Mouse (Mus musculus) lung, embryonic 16.5 days (tissue): ENCODE measurements at regions not wholly inside any gene's neighbourhood (a gene's known extent, or its start where the extent isn't known, plus 50 kb on each side); places are given as distances from the start of the nearest gene placed in this dataset.
"Not testable (repeated sequence)": the region's sequence is repeated elsewhere in the genome, so short reads cannot be mapped to it uniquely, and the experiment has no call there.

Experiments used
- ATAC-seq: fragments of 200-750 bp; cut with Nextera tagmentation; 2 replicates; pipeline ENCODE4 v1.8.0; 2017; ENCODE audit warnings: low read depth, mild to moderate bottlenecking, moderate library complexity
- H3K27ac ChIP-seq: fragments of 300-500 bp; sonication (generic); 2 replicates; pipeline ENCODE4 v1.5.1; 2014; ENCODE audit warnings: mild to moderate bottlenecking, control low read depth, low read length
- H3K27me3 ChIP-seq: fragments of 300-500 bp; sonication (generic); 2 replicates; pipeline ENCODE4 v1.6.1; 2014; ENCODE audit warnings: low read depth, low read length, mixed read lengths; ENCODE audit not compliant: control insufficient read depth, insufficient read depth
- H3K36me3 ChIP-seq: fragments of 300-500 bp; sonication (generic); 2 replicates; pipeline ENCODE4 v1.6.1; 2014; ENCODE audit warnings: low read length; ENCODE audit not compliant: control insufficient read depth, insufficient read depth
- H3K4me1 ChIP-seq: fragments of 300-500 bp; sonication (generic); replicated peaks from 2 replicates; pipeline ENCODE4 v1.6.1; 2014; ENCODE audit warnings: low read length, mixed read lengths; ENCODE audit not compliant: control insufficient read depth, insufficient read depth
- H3K4me2 ChIP-seq: fragments of 300-500 bp; sonication (generic); 2 replicates; pipeline ENCODE4 v1.6.1; 2014; ENCODE audit warnings: low read depth, low read length, control low read depth
- H3K4me3 ChIP-seq: fragments of 300-500 bp; sonication (generic); 2 replicates; pipeline ENCODE4 v1.5.1; 2014; ENCODE audit warnings: mild to moderate bottlenecking, low read length, control low read depth
- H3K9ac ChIP-seq: fragments of 300-500 bp; sonication (generic); 2 replicates; pipeline ENCODE4 v1.6.1; 2014; ENCODE audit warnings: low read length, control low read depth
- H3K9me3 ChIP-seq: fragments of 300-500 bp; sonication (generic); 2 replicates; pipeline ENCODE4 v1.6.1; 2016; ENCODE audit warnings: low read length; ENCODE audit not compliant: control insufficient read depth
- WGBS: fragments of 180-500 bp; shearing (Covaris S2); extraction: QIAGEN DNeasy Blood & Tissue Kit; methylation state at CpG from one replicate; pipeline ENCODE4 v1.1.7; 2014; 5-methylcytosine and 5-hydroxymethylcytosine counted together

DNA sequence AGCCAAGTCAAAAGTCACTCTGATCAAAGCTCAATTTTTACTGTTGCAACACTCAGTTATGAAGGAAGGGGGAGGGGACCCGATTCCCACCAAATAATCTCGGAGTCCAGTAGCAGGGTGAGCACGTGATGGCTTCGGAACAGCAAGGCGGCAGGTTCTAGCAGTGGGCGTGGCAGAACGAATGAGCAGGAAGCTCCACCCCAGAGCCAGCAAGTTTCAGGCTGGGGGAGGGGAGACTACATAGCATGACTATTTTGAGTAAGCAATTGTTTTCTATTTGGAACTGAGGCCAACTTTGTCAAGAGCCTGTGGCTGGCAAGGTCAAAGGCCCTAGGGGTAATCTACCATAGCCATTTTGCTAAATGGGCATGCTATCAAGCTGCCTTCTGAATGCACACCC lies 183.0 kb downstream of the Srek1 start:
- not testable (repeated sequence) for H3K27ac ChIP-seq, H3K27me3 ChIP-seq, H3K9ac ChIP-seq, H3K36me3 ChIP-seq, ATAC-seq, H3K4me3 ChIP-seq, H3K4me2 ChIP-seq, H3K9me3 ChIP-seq, H3K4me1 ChIP-seq
- 62% methylated on average over 7 of the region's 7 CpGs for WGBS

DNA sequence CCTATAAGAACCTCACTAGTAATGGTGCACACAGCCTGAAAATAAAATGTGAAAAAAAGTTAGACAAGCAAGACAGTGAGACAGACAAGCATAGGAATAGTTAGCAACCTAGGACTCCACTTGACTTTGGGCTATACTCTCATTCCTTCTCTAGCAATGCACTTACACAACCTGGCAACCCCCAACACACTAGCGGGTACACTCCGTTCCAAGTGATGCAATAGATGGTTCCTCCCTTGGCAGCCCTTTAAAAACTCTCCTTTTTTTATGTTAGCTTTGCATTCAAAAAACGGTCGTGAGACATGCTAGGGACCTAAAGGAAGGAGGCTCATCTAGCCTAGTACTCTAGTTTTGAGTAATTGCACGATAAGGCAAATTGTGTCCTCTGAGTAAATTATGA lies 184.8 kb downstream of the Srek1 start:
- no peak overlapping the region for H3K9ac ChIP-seq
- ATAC-seq = no peak
- no peak overlapping the region for H3K4me2 ChIP-seq
- H3K36me3 ChIP-seq = no peaks in the 10 kb centered on the region
- 82% methylated on average over 5 of the region's 5 CpGs for WGBS
- H3K27me3 ChIP-seq = no peaks in the 10 kb centered on the region
- H3K4me3 ChIP-seq = no peak overlapping the region
- H3K27ac ChIP-seq = no peak overlapping the region
- no peaks in the 10 kb centered on the region for H3K4me1 ChIP-seq
- no peaks in the 10 kb centered on the region for H3K9me3 ChIP-seq

DNA sequence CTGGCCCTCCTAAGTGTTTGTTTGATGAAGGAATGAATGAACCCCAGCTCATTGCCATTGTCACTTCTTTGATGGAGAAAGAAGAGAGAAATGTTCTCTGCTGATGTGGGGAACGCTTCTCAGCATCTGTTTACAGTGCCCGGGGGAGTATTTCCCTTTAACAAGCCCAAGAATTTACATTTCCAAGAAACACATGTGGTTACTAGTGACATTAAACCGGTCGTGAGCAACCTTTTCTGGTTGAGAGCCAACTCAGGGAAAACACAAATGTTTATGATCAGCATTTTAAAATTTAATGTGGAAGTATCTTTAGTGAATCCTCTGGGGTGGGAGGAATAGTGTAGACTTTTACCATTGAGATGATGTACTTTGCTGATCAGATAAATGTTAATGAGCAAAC lies 197.6 kb downstream of the Srek1 start:
- H3K27ac ChIP-seq = no peak overlapping the region
- no peak for ATAC-seq
- WGBS = 41% methylated on average over 4 of the region's 4 CpGs
- no peak overlapping the region for H3K4me3 ChIP-seq
- no peaks in the 10 kb centered on the region for H3K36me3 ChIP-seq
- no peak overlapping the region for H3K4me2 ChIP-seq
- no peak overlapping the region for H3K9ac ChIP-seq
- no peaks in the 10 kb centered on the region for H3K9me3 ChIP-seq
- no peaks in the 10 kb centered on the region for H3K27me3 ChIP-seq
- H3K4me1 ChIP-seq = no peaks in the 10 kb centered on the region

DNA sequence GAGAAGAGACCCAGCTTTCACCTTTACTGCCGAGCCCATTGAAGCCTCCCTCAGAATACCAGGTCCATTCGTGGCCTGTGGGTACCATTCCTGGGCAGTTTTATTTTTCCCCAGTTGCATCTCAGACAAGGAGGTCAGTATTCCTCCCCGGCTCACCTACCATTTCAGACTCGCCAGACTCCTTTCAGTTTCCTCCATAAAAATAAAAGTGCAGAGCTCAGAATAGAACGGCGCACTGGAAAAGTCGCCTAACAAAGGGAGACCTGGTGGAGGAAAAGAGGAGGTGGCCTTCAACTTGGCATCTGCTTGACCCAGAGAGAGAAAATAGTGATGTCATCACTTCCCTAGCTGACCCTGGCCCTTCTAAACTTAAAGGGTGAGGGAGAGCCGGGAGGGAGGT lies 209.7 kb downstream of the Srek1 start:
- no peak overlapping the region for H3K4me3 ChIP-seq
- H3K9ac ChIP-seq = no peak overlapping the region
- no peak overlapping the region for H3K4me2 ChIP-seq
- no peaks in the 10 kb centered on the region for H3K36me3 ChIP-seq
- 62% methylated on average over 8 of the region's 8 CpGs for WGBS
- H3K27me3 ChIP-seq = no peaks in the 10 kb centered on the region
- no peaks in the 10 kb centered on the region for H3K9me3 ChIP-seq
- H3K27ac ChIP-seq = no peak overlapping the region
- ATAC-seq = no peak
- H3K4me1 ChIP-seq = no peaks in the 10 kb centered on the region

DNA sequence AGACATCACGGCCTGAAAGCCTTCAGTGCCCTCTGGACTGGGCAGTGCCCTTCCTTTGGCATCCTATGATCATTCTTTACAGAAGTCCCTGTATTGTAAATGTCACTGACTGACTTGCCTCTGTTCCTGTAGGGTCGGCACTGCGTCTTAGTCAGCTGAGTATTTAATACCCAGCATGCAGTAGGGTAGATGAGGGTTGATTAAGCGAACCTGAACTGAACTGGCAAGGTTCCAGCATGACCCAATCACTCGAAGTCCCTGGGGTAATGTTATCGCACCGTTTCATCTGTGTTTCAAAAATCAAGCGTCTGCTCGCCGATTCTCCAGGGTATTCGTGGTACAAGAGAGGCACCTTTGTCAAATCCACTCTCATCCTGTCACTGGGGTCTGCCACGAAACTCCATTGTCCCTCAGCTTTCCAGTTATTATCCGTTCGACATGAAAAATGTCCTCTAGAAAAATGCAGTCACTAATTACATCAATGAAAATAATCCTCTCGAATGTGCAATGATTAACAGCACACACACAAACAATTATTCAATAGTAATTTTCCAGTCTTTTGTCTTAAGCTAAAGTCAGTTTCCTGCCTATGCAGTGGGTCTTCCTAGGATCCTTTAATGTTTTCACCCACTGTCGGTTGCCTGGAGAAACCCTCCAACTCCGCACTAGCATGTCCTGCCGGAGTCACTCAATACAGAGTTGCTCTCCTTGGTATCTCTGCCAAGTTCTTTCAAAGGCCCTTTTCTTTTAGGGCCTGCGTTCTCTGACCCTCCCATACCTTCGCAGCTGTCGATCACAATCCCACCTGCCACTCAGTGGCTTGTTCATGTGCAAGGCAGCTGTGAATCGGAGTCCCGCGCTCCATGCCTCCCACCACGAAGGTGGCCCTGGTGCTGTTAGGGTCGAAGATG lies 212.4 kb downstream of the Srek1 start:
- Histone ChIP-seq H3K27ac (no peak overlapping the region), H3K4me3 (no peak overlapping the region), H3K9ac (no peak overlapping the region), H3K27me3 (no peaks in the 10 kb centered on the region), H3K36me3 (no peaks in the 10 kb centered on the region), H3K9me3 (no peaks in the 10 kb centered on the region), H3K4me1 (no peaks in the 10 kb centered on the region), H3K4me2 (no peak overlapping the region)
- 80% methylated on average over 26 of the region's 26 CpGs for WGBS
- no peak for ATAC-seq

DNA sequence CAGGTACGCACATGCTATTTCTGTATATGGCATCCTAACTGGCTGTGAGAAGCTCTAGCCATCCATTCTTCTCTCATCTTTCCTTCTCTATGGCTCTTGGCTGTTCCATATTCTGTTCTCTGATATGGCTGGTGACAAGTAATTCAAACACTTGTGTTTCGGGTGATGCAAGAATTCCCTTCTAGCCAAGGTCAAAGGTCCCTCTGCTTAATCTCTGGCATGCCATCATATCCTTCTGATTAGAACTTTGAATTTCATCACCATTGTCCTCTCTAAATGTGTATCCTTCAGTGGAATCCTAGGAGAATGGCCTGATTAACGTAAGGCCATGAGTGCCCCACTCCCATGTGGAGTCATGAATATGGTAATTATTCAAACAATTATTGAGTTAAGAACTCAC lies 215.5 kb downstream of the Srek1 start:
- Histone ChIP-seq H3K27ac (no peak overlapping the region), H3K4me3 (no peak overlapping the region), H3K27me3 (no peaks in the 10 kb centered on the region), H3K9me3 (no peaks in the 10 kb centered on the region), H3K4me2 (no peak overlapping the region), H3K4me1 (no peaks in the 10 kb centered on the region), H3K36me3 (no peaks in the 10 kb centered on the region), H3K9ac (no peak overlapping the region)
- ATAC-seq = no peak
- 74% methylated on average over 3 of the region's 3 CpGs for WGBS

DNA sequence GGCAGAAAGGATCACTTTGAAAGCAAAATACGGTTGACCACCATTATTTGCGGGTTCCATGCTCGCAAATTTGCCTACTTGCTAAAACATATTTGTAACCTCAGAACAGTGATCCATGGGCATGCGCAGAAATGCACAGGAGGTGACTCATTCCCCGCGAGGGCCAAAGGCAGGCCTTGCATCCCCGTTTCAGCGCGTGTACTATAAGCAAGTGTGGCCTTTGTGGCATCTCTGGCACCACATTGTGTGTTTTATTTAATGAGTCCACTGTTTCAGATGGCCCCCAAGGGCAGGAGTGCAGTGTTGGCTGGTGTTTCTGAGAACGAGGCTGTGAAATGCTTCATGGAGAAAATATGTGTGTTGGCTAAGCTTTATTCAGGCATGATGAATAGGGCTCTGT lies 205.3 kb upstream of the Mast4 start:
- no peak overlapping the region for H3K27ac ChIP-seq
- H3K9me3 ChIP-seq = no peaks in the 10 kb centered on the region
- no peak overlapping the region for H3K4me3 ChIP-seq
- 53% methylated on average over 10 of the region's 10 CpGs for WGBS
- H3K4me2 ChIP-seq = no peak overlapping the region
- no peak overlapping the region for H3K9ac ChIP-seq
- H3K27me3 ChIP-seq = no peaks in the 10 kb centered on the region
- no peaks in the 10 kb centered on the region for H3K4me1 ChIP-seq
- no peak for ATAC-seq
- H3K36me3 ChIP-seq = no peaks in the 10 kb centered on the region

DNA sequence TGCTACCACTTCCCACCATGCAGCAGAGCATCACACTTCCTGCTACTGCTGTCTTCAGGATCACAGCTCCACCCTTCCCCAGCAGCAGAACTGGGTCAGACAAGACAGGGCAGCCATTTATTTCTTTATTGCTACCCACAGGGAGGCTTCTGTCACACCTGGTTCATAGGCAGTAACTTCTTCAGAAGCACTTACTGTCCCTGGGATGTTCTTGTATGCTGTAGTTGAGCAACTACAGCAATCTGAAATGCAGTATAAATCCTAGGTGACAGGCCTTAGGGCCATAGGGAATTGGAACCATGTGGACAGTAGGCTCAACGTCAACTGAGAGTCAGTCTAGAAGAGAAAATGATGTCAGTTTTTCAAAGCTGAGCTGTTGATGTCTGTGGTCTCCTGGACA lies 179.5 kb upstream of the Mast4 start:
- Histone ChIP-seq H3K4me3 (no peak overlapping the region), H3K9me3 (peaks cover 3% of the 10 kb centered on the region; the same call in 1 of the 2 replicates), H3K27ac (no peak overlapping the region), H3K9ac (no peak overlapping the region), H3K27me3 (no peaks in the 10 kb centered on the region), H3K4me2 (no peak overlapping the region), H3K4me1 (no peaks in the 10 kb centered on the region), H3K36me3 (no peaks in the 10 kb centered on the region)
- WGBS = 72% methylated on average over 1 of the region's 1 CpGs
- ATAC-seq = no peak

DNA sequence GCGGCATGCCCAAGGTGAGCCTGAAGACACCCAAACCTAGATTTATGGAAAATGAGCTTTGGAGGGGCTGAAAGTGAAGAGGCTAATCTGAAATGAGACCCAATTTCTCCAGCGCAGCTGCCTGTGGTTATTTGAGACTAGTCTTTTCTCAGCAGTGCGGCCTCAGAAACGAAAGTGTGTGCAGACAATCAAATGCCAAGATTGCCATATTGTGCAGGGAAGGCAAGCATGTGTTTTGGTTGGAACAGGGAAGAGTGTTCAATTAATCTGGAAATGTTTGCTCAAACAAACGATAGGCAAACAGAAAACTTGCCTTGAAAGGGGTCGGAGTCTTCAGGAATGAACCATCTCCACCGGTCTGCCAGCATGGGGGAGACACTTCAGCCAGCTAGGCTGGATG lies 178.2 kb upstream of the Mast4 start:
- no peak overlapping the region for H3K4me2 ChIP-seq
- ATAC-seq = no peak

More for the DNA sequence above, 178.2 kb upstream of the Mast4 start:
- Histone ChIP-seq H3K9me3 (peaks cover 3% of the 10 kb centered on the region; the same call in 1 of the 2 replicates), H3K9ac (no peak overlapping the region), H3K27me3 (no peaks in the 10 kb centered on the region), H3K27ac (no peak overlapping the region), H3K4me1 (no peaks in the 10 kb centered on the region), H3K36me3 (no peaks in the 10 kb centered on the region), H3K4me3 (no peak overlapping the region)
- WGBS = 62% methylated on average over 7 of the region's 7 CpGs
